Mouse (Mus musculus) small intestine, adult 2 months (tissue): ENCODE measurements around the gene Nfrkb.

ENCODE experiments used
- CTCF ChIP-seq: fragments of 200-500 bp; IDR thresholded peaks from 2 replicates; pipeline ENCODE4 v1.5.1; 2012; ENCODE audit warnings: low read depth, mild to moderate bottlenecking, control low read depth, inconsistent platforms, low read length, moderate library complexity, mixed read lengths; ENCODE audit not compliant: insufficient replicate concordance, insufficient read length; ENCODE audit errors: extremely low read depth
- POLR2A ChIP-seq: fragments of 200-500 bp; IDR thresholded peaks from 2 replicates; pipeline ENCODE4 v1.6.1; 2012; ENCODE audit warnings: low read depth, mild to moderate bottlenecking, control low read depth, inconsistent platforms, low read length, moderate library complexity

DNA sequence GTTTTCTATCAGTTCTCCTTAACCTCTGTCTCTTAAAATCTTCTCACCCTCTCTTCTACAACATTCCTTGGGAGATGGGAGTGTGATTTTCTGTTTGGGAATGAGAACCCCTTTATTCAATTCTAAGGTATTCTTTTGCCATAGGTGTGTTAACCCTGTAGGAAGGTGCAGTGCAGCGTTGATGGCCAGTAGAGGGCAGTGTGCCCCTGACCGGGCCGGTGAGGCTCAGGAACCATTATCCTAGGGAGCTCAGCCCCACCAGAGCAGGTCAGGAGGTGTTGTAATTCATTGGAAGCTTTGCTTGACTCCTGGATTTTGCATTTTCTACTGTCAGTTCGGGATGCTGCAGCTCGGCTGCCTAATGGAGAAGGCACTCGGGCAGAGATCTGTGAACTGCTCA lies 19.2 kb downstream of the Nfrkb start:
- peak; percentile 90; the same call in 1 of the 2 replicates for TF ChIP-seq CTCF
- no peak for TF ChIP-seq POLR2A
